Mouse (Mus musculus): Measurements from ENCODE around the gene Zbtb20.

- TF ChIP-seq CTCF (IDR thresholded peaks at IDR 0.05; ENCODE audit: low read depth) = no peak
- no peak for TF ChIP-seq EP300 (IDR thresholded peaks at IDR 0.05; ENCODE audit: low read depth)
Measured at GRCm38 (mm10) chr16:43619277-43619676, 743.6 kb downstream of the Zbtb20 start.

Data from heart, postnatal 0 days (tissue).